Mouse (Mus musculus) T-cell, adult 2 months (primary cell): ENCODE results near the gene Tmem243.

Experiments used
- DNase-seq: peaks from one replicate; pipeline ENCODE4 v3.0.0; 2022; ENCODE audit warnings: low spot score

The Tmem243 gene

GRCm38 (mm10) chr5:9100207-9100848, at the start of gene Tmem243:
Gene Tmem243, plus strand, starts transcription at chr5:9100668.
- peak; percentile 86 for DNase-seq

- peak; percentile 48 for DNase-seq
Measured at GRCm38 (mm10) chr5:9056020-9056660, 44.3 kb upstream of the Tmem243 start.

- no peak for DNase-seq
Measured at GRCm38 (mm10) chr5:9057277-9057879, 43.1 kb upstream of the Tmem243 start.

GRCm38 (mm10) chr5:9059303-9060023, 41.0 kb upstream of the Tmem243 start:
- no peak for DNase-seq

- DNase-seq, result no peak
Measured at GRCm38 (mm10) chr5:9060228-9060627, 40.2 kb upstream of the Tmem243 start.

- no peak for DNase-seq
Measured at GRCm38 (mm10) chr5:9064217-9064616, 36.3 kb upstream of the Tmem243 start.

GRCm38 (mm10) chr5:9068886-9069285, 31.6 kb upstream of the Tmem243 start:
- no peak for DNase-seq

GRCm38 (mm10) chr5:9069599-9070209, 30.8 kb upstream of the Tmem243 start:
- no peak for DNase-seq

- DNase-seq, result no peak
Measured at GRCm38 (mm10) chr5:9071360-9071759, 29.1 kb upstream of the Tmem243 start.

GRCm38 (mm10) chr5:9073177-9073854, 27.2 kb upstream of the Tmem243 start:
- DNase-seq, result peak; percentile 58

GRCm38 (mm10) chr5:9079773-9080501, 20.5 kb upstream of the Tmem243 start:
- DNase-seq, result no peak

GRCm38 (mm10) chr5:9086924-9087719, 13.3 kb upstream of the Tmem243 start:
- DNase-seq, result peak; percentile 50

GRCm38 (mm10) chr5:9090493-9091106, 9.9 kb upstream of the Tmem243 start:
- no peak for DNase-seq

GRCm38 (mm10) chr5:9092716-9093115, 7.8 kb upstream of the Tmem243 start:
- DNase-seq, result no peak

GRCm38 (mm10) chr5:9093490-9093889, 7.0 kb upstream of the Tmem243 start:
- DNase-seq, result no peak

- DNase-seq, result no peak
Measured at GRCm38 (mm10) chr5:9100849-9101801, 657 bp downstream of the Tmem243 start.

- no peak for DNase-seq
Measured at GRCm38 (mm10) chr5:9102696-9103095, 2.2 kb downstream of the Tmem243 start.

- no peak for DNase-seq
Measured at GRCm38 (mm10) chr5:9103958-9104357, 3.5 kb downstream of the Tmem243 start.

- no peak for DNase-seq
Measured at GRCm38 (mm10) chr5:9106806-9107205, 6.3 kb downstream of the Tmem243 start.
